Mouse (Mus musculus): ENCODE measurements around the gene Slc34a3. TPM values are rescaled to one million over a fixed set of nuclear protein-coding genes. Genes with fewer than 3 reads are reported as not detected.

Gene Slc34a3
- total RNA-seq, 2 experiments from 2014 or later: not detected

GRCm38 (mm10) chr2:25252331-25252730 is 18.2 kb upstream of the Slc34a3 start:
- no peak for DNase-seq

- no peak for DNase-seq
These were observed 12.3 kb upstream of the Slc34a3 start, which contains the start of gene AL732309.1 for GRCm38 (mm10) chr2:25246183-25247072. TSS of gene AL732309.1 (minus strand) at chr2:25246863.

DNA sequence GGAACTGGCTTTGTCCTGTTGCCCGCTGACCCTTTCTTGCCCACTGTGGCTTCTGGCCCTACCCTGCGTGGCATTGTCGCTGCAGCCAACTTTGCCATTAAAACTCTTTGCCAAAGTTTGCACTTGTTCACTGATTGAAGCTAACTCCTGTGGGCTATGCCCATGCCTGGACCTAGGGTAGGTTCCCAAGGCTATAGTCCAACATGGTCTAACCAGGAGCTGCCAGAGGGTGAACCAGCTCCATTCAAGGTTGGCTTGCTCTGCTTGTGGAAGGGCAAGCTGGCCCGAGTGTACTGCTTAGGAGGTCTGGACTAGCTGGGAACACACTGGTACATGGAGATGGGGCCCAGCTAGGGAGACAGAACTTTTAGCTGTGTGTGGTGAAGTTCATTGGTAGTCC is 10.0 kb upstream of the Slc34a3 start:
- DNase-seq: no peak

- no peak for DNase-seq
These were observed 9.2 kb upstream of the Slc34a3 start for GRCm38 (mm10) chr2:25243342-25243741.

DNA sequence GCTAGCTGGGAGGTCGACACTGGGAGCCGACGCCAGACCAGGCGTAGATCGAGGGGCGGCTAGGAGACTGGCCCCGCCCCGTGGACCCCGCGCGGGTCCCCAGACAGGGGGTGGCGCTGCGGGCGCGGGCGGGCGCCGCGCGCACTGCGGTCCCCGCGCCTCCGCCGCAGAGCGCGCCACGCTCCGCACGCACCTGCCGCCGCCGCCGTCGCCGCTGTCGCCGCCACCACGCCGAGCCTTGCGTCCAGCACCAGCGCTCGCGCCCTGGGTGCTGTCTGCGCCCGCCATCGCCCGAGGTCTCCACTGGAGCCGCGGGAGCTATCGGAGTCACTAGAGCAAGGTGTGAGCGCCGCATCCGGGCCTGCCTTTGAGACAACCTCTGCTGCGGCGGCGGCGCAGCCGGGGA is 7.9 kb upstream of the Slc34a3 start, which contains the start of the genes Rnf208 and Cysrt1:
Rnf208 (plus strand) TSS at position 155 of the 406 bp plus-strand sequence.
Cysrt1 (minus strand) TSS at position 352 of the 406 bp plus-strand sequence.
- DNase-seq: no peak

- no peak for DNase-seq
These were observed 7.2 kb upstream of the Slc34a3 start for GRCm38 (mm10) chr2:25241438-25241775.

GRCm38 (mm10) chr2:25240723-25241437 is 6.7 kb upstream of the Slc34a3 start:
- peak; percentile 73 for DNase-seq

- no peak for DNase-seq
These were observed 6.1 kb upstream of the Slc34a3 start for GRCm38 (mm10) chr2:25240310-25240709.

DNA sequence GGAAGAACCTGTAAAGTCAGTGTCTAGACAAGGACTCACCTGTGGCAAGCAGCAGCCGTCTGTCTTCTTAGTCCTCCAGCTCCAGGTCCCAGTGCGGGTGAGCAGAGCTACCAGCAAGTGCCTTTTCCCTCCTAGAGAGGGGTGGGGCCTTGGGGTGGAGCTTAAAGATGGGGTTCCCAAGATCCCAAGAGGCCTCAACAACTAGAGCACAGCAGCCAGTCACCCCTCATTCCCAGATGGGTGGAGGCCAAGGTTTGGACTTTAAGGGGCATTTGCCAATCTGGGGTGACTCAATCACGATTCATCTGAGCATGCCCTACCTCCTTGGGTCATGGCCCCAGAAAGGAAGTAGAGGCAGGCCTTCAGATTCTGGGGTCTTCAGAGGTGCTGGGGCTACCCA is 5.6 kb upstream of the Slc34a3 start:
- DNase-seq: no peak

DNA sequence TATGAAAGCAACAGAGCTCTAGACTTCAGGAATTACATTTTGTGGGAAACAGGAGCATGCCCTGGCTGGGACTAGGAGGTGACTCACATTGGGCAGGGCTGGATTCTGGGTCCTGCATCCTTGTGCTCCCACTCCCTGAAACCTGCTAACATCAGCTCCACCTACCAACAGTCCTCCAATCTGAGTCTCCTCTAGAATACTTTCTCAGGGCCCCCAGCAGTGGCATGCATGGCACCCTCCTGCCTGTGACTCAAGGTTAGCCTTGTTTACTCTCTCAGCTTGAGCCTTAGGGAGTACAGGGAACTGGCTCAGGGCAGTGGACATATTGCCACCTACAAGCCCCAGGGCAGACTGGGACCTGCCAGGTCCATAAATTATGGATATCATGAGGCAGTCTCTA is 3.9 kb upstream of the Slc34a3 start:
- no peak for DNase-seq

GRCm38 (mm10) chr2:25237522-25237921 is 3.4 kb upstream of the Slc34a3 start:
- no peak for DNase-seq

GRCm38 (mm10) chr2:25236614-25237013 is 2.5 kb upstream of the Slc34a3 start, which contains the start of gene Rnf224:
TSS of gene Rnf224 (minus strand) at chr2:25236787.
- DNase-seq: no peak

- no peak for DNase-seq
These were observed 522 bp upstream of the Slc34a3 start for GRCm38 (mm10) chr2:25234551-25235220.

DNA sequence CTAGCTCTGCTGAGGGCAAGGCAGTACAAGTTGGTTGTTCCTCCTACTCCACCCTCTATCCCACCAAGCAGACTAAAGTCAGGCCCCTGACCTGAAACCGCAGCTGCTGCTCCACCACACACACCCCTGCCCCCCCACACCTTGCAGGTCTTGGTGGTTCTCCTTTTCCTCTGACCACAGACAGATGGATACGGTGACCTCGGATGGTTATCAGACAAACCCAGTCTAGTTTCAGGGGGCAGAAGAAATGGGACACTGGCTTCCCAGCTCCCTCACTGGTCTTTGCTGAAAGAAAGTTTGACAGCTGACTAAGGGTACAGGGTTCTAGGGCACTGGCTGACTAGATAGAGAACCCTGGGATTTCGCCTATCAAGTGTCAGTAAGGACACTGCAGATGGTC is 743 bp downstream of the Slc34a3 start:
- DNase-seq: no peak

GRCm38 (mm10) chr2:25231038-25231437 is 3.1 kb downstream of the Slc34a3 start:
- no peak for DNase-seq

- no peak for DNase-seq
These were observed 3.6 kb downstream of the Slc34a3 start for GRCm38 (mm10) chr2:25230581-25230980.

GRCm38 (mm10) chr2:25229582-25229981 is 4.6 kb downstream of the Slc34a3 start:
- no peak for DNase-seq

GRCm38 (mm10) chr2:25228995-25229530 is 5.1 kb downstream of the Slc34a3 start:
- DNase-seq: no peak

DNA sequence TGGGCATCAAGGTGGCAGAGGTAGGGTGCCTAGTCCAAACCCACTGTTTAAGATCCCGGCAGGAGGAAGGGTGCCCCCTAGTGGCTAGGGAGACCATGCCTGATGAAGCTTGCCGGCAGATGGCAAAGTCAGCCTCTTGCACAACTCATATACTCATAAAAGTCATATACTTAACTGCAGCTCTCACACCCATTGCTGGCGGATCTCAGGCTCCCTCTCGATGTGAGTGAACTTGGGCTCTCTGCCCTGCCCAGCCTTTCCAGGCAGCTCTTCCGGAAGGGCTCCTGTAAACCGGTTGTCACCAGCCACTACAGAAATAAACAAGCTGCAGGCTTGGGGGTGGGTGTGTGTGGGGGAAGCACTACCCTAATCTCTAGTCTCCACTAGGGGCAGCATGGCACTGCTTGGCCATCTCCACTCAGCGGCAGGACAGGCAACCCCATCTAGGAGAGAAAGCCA is 5.7 kb downstream of the Slc34a3 start:
- peak; percentile 91 to 92 for DNase-seq

DNA sequence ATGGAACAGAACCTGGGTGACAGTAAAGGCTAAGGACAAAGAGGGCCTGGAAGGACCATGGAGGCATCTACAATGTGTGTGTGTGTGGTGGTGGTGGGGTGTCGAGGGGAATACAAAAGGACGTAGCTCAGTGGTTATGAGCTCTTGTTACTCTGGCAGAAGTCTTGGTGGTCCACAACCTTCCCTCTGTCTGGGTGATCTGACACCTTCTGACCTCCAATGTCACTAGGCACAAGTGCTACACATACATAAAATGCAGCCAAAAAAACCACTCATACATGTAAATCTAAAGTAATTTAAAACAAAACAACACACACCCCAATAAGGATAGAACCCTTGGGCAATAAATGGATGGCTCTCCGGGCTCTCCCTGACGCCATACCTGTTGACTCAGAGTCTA is 6.8 kb downstream of the Slc34a3 start:
- no peak for DNase-seq

- DNase-seq: no peak
These were observed 7.3 kb downstream of the Slc34a3 start for GRCm38 (mm10) chr2:25226864-25227263.

DNA sequence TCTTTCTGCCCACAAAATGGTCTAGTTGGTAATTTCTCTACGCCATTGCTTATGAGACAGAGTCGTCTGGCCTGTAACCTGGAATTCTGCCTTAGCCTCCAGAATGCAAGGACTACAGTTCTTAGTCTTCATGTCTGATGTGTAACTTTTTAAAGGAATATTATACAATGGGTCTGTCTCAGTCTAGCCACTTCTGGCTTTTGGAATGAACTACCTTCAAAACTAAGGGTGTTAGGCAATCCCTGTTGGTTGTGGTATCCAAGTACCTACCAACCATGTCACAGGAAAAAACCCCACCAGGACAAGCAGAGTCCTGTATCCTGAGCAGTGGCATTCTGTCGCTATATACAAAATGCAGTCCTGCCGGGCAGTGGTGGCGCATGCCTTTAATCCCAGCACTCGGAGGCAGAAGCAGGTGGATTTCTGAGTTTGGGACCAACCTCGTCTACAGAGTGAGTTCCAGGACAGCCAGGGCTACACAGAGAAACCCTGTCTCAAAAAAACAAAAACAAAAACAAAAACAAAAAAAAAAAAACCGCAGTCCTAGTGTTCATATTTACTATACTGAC is 8.3 kb downstream of the Slc34a3 start:
- DNase-seq: peak in 1 of 2 experiments; percentile 34

Data from heart, adult 18-20 months (tissue).